Mouse (Mus musculus) brain, embryonic 14.5 days (tissue): ENCODE measurements around the gene Mlec.

Source experiments
- CTCF ChIP-seq: fragments of 200-500 bp; IDR thresholded peaks from 2 replicates; pipeline ENCODE4 v1.5.1; 2012; ENCODE audit warnings: inconsistent platforms, mild to moderate bottlenecking, moderate library complexity, borderline replicate concordance; ENCODE audit not compliant: insufficient read depth, insufficient read length; ENCODE audit errors: extremely low read depth
- POLR2A ChIP-seq: fragments of 200-500 bp; IDR thresholded peaks from 2 replicates; pipeline ENCODE4 v1.6.1; 2012; ENCODE audit warnings: mild to moderate bottlenecking, inconsistent platforms, borderline replicate concordance; ENCODE audit not compliant: poor library complexity, insufficient read depth, insufficient read length, severe bottlenecking; ENCODE audit errors: extremely low read depth

GRCm38 (mm10) chr5:115156933-115157589 is 918 bp downstream of the Mlec start:
- no peak for TF ChIP-seq POLR2A
- TF ChIP-seq CTCF = no peak
